Mouse (Mus musculus) hindbrain, embryonic 13.5 days (tissue): ENCODE measurements around the gene Tenm2. TPM values are rescaled to one million over a fixed set of nuclear protein-coding genes. Genes with fewer than 3 reads are reported as not detected.

Experiments
- ATAC-seq: fragments of 200-750 bp; cut with Nextera tagmentation; 2 replicates; pipeline ENCODE4 v1.8.0; 2017; ENCODE audit warnings: moderate TSS enrichment; ENCODE audit not compliant: low FRiP score
- H3K27ac ChIP-seq: fragments of 300-500 bp; sonication (generic); 2 replicates; pipeline ENCODE4 v1.5.1; 2015; ENCODE audit warnings: inconsistent platforms, mild to moderate bottlenecking, moderate library complexity
- H3K27me3 ChIP-seq: fragments of 300-500 bp; sonication (generic); 2 replicates; pipeline ENCODE4 v1.6.1; 2015; ENCODE audit warnings: mild to moderate bottlenecking, inconsistent platforms
- H3K36me3 ChIP-seq: fragments of 300-500 bp; sonication (generic); 2 replicates; pipeline ENCODE4 v1.6.1; 2015; ENCODE audit warnings: mild to moderate bottlenecking, inconsistent platforms
- H3K4me1 ChIP-seq: fragments of 300-500 bp; sonication (generic); replicated peaks from 2 replicates; pipeline ENCODE4 v1.6.1; 2015; ENCODE audit warnings: inconsistent platforms
- H3K4me2 ChIP-seq: fragments of 300-500 bp; sonication (generic); 2 replicates; pipeline ENCODE4 v1.6.1; 2015; ENCODE audit warnings: inconsistent platforms, mild to moderate bottlenecking, moderate library complexity
- H3K4me3 ChIP-seq: fragments of 300-500 bp; sonication (generic); 2 replicates; pipeline ENCODE4 v1.5.1; 2015; ENCODE audit warnings: mild to moderate bottlenecking, inconsistent platforms
- H3K9ac ChIP-seq: fragments of 300-500 bp; sonication (generic); 2 replicates; pipeline ENCODE4 v1.6.1; 2015; ENCODE audit warnings: mild to moderate bottlenecking, inconsistent platforms
- H3K9me3 ChIP-seq: fragments of 300-500 bp; sonication (generic); 2 replicates; pipeline ENCODE4 v1.6.1; 2016; ENCODE audit warnings: inconsistent platforms
- WGBS: fragments of 180-500 bp; shearing (Covaris S2); methylation state at CpG from one replicate; pipeline ENCODE4 v1.1.7; 2015; 5-methylcytosine and 5-hydroxymethylcytosine counted together
- polyA plus RNA-seq: library from polyadenylated mRNA; unstranded; fragments of >200 nt; fragmentation: Nextera tagmentation; extraction: Ambion mirVana; gene quantifications from 2 replicates; pipeline ENCODE4 v1.2.1, GENCODE M21; 2015

The Tenm2 gene
- polyA plus RNA-seq, 1 experiment from 2014 or later: 29.4 TPM

DNA sequence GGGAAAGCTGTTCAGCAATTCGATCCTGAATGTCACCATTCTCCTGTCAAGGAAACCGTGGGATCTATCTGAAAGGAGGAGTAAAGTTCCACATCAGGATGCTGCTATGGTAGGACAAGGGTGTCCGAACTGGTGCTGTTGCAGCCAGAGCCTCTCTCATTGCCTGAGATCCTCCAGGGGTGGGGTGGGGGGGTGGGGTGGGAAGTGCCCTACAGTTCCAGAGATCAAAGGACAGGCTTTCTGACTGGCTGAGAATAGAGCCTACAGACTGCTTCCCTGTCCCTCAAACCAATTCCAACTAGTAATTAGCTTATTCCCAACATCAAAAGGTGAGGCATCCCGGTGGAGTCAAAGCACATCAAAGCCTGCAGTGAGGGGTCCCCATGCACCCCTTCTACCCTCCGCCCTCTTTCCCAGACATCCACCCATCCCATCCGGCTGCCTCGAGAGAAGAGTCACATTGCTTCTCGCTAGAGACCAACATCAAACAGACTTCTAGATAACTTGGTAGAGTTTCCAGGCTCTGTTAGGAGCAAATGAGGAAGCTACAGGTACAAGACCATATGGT is 630.9 kb downstream of the Tenm2 start:
- Histone ChIP-seq H3K27ac (peak overlapping the region; percentile 35; the same call in 1 of the 2 replicates), H3K9ac (no peak overlapping the region), H3K4me2 (no peak overlapping the region), H3K36me3 (no peaks in the 10 kb centered on the region), H3K27me3 (no peaks in the 10 kb centered on the region), H3K4me3 (no peak overlapping the region), H3K4me1 (peaks cover 13% of the 10 kb centered on the region), H3K9me3 (no peaks in the 10 kb centered on the region)
- WGBS: 42% methylated on average over 8 of the region's 8 CpGs
- no peak for ATAC-seq

DNA sequence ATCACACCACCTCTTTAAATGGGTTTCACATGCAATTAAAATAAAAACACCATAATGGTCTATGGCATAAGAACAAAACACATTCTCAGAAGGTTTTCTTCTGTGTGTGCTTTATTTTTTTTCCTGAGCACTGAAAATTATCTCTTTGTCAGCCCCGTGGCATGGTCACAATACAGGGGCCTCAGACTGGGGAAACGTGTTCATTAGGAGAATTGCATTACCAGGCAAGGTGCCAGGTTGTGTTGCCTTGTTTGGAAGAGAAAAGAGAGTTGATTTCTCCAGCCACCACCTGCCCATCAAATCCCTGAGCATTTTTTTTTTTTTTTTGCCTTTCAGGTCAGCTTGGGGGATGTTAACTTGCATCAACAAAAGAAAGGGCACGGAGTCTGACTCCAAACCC is 631.5 kb downstream of the Tenm2 start:
- Histone ChIP-seq H3K4me3 (no peak overlapping the region), H3K9ac (no peak overlapping the region), H3K4me1 (peaks cover 13% of the 10 kb centered on the region), H3K9me3 (no peaks in the 10 kb centered on the region), H3K36me3 (no peaks in the 10 kb centered on the region), H3K4me2 (no peak overlapping the region), H3K27me3 (no peaks in the 10 kb centered on the region), H3K27ac (peak overlapping the region; percentile 35; the same call in 1 of the 2 replicates)
- ATAC-seq: no peak
- 29% methylated on average over 3 of the region's 3 CpGs for WGBS

DNA sequence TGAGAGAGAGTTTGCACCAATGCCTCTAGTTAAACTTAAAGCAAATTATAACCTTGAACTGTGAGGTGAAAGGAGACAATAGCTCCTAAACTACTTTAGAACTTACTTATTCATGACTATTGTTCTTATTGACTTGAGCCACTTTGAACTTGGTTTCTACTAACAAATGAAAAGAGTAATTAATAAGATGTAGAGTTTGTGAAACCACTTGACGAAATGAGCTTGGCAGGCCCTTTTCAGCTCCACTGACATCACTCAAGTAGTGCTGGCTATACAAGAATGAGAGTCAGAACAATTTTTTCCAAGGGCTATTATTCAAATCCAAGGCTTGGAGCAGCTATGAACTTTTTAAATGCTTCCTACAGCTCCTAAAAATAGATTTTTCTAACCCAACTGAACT is 643.3 kb downstream of the Tenm2 start:
- Histone ChIP-seq H3K9ac (no peak overlapping the region), H3K4me2 (no peak overlapping the region), H3K27me3 (no peaks in the 10 kb centered on the region), H3K36me3 (no peaks in the 10 kb centered on the region), H3K4me1 (peaks cover 9% of the 10 kb centered on the region), H3K4me3 (no peak overlapping the region), H3K27ac (no peak overlapping the region), H3K9me3 (no peaks in the 10 kb centered on the region)
- ATAC-seq: no peak
- 53% methylated on average over 1 of the region's 1 CpGs for WGBS

DNA sequence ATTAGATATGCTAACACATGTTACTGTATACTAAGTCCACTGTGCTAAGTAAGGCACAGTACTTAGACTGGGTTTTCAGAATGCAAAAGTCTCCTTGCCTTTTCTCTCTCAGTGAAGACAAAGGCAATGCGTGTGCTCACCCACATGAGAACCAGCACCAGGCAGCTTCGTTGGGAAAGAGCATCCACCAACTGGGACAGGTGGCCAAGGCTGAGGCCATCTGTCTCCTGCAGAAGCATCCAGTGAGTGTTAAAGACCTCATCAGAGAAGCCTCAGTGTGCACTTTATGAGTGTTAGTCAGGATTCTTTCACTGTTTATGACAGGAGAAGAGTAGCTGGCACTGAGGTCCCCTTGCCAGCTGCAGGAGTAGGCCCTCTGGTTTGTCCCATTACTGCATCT is 669.6 kb downstream of the Tenm2 start:
- H3K36me3 ChIP-seq: no peaks in the 10 kb centered on the region
- H3K27ac ChIP-seq: peak overlapping the region; percentile 5; the same call in 1 of the 2 replicates
- WGBS: 72% methylated on average over 2 of the region's 2 CpGs
- no peaks in the 10 kb centered on the region for H3K9me3 ChIP-seq
- no peak; the same call in 1 of the 2 replicates for ATAC-seq
- H3K27me3 ChIP-seq: no peaks in the 10 kb centered on the region
- no peak overlapping the region for H3K4me2 ChIP-seq
- no peak overlapping the region for H3K4me3 ChIP-seq
- H3K9ac ChIP-seq: no peak overlapping the region
- H3K4me1 ChIP-seq: peaks cover 4% of the 10 kb centered on the region; the same call in 1 of the 2 replicates

DNA sequence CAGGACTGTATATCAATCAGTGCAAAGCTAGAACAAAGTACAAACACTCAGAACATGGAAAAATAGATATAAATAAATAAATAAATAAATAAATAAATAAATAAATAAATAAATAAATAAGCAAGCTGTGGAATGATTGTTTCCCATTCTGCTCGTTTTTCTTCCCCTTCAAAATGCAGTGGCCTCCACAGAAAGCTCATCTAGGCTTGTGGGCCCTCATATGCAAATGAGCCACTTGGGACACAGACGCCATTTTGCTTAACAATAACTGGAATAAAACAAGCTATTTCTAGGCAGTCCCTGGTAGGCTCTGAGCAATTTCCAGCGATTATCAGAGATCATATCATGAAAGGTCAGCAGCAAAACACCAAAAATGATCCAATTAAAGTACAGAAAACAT is 672.9 kb downstream of the Tenm2 start:
- WGBS: 53% methylated on average over 3 of the region's 3 CpGs

DNA sequence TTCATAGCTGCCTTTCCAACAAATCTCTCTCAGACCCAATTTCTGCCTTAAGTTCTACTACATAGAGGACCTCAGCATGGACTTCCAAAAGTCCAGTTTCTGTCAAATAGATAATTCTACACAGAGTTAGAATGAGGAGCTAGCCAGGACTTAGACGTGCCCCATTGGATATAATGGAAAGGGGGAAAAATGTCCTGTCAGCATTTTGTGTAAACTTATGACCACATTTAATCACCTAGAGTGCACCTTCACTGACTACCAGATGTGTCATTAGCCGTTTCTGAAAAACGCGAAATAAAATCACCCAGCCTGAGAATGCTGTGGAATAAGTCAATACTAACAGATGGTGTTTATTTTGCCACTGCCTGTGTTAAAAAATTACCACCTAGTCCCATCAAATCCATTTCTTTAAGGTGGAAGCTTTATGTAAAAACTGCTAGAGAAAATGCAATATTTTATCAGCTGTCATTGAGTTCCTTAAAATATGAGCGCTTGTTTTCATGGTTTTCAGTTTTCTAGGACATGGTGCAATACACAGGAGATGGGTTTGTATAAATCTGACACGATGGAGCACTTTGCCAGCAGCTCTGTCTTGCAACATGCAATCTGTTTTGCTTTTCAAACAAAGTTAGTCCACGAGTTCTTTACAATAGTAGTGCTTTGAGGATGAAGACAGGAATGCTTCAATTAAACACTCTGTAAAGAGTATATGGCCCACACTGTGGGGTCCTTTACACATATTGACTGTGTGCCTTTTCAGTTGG is 674.8 kb downstream of the Tenm2 start:
- H3K4me1 ChIP-seq: no peaks in the 10 kb centered on the region
- no peak overlapping the region for H3K27ac ChIP-seq
- H3K9ac ChIP-seq: no peak overlapping the region
- no peak overlapping the region for H3K4me3 ChIP-seq
- ATAC-seq: no peak
- H3K36me3 ChIP-seq: no peaks in the 10 kb centered on the region
- 75% methylated on average over 7 of the region's 7 CpGs for WGBS
- H3K4me2 ChIP-seq: no peak overlapping the region
- H3K9me3 ChIP-seq: no peaks in the 10 kb centered on the region
- H3K27me3 ChIP-seq: no peaks in the 10 kb centered on the region

More for the DNA sequence above, 672.9 kb downstream of the Tenm2 start:
- H3K27me3 ChIP-seq: no peaks in the 10 kb centered on the region
- ATAC-seq: no peak
- H3K36me3 ChIP-seq: no peaks in the 10 kb centered on the region
- no peak overlapping the region for H3K4me2 ChIP-seq
- H3K9me3 ChIP-seq: no peaks in the 10 kb centered on the region
- H3K4me1 ChIP-seq: peaks cover 4% of the 10 kb centered on the region; the same call in 1 of the 2 replicates
- no peak overlapping the region for H3K4me3 ChIP-seq
- no peak overlapping the region for H3K27ac ChIP-seq
- H3K9ac ChIP-seq: no peak overlapping the region

DNA sequence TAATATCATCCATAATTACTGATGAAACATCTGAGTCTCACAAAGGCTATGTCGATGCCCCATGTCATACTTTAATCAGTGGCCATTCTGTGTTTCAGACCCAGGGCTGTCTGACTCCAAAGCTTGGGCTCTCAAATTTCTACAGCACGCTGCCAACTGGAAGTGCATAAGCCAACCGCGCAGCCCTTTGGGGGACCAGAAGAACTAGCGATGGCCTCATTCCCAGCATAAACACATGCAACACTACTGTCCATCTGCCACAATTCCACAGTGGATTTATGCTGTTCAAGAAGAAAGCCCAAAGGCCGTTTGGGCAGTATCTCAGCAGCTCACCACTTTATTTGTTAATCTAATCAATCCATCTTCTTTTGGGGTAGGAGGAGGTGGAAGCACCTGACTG is 678.4 kb downstream of the Tenm2 start:
- H3K9me3 ChIP-seq: no peaks in the 10 kb centered on the region
- ATAC-seq: no peak
- no peak overlapping the region for H3K27ac ChIP-seq
- no peak overlapping the region for H3K4me2 ChIP-seq
- no peak overlapping the region for H3K4me3 ChIP-seq
- H3K4me1 ChIP-seq: peaks cover 13% of the 10 kb centered on the region
- H3K9ac ChIP-seq: no peak overlapping the region
- no peaks in the 10 kb centered on the region for H3K27me3 ChIP-seq
- H3K36me3 ChIP-seq: no peaks in the 10 kb centered on the region
- 75% methylated on average over 6 of the region's 6 CpGs for WGBS

DNA sequence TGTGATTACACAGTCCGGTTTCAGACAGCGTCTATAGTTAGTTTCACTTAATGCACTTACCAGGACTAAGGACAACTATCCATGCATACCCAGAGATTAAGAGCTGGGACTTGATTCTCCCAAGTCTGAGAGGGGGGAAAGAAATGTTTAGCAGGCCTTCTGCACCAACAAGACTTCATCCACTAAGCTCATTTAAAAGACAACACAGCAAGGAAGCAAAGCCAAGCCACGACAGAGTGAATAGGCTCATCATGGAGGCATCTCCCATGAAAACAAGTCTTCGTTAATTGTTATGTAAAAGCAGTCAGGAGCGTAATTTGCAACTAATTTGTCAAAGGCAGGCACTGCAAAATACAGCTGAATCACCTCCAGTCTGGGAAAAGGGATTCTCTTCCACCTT is 682.5 kb downstream of the Tenm2 start:
- no peak overlapping the region for H3K4me2 ChIP-seq
- no peaks in the 10 kb centered on the region for H3K36me3 ChIP-seq
- 0 out of 2 replicates have a peak overlapping the region, but pooled peaks have one; percentile 25 for H3K27ac ChIP-seq
- no peaks in the 10 kb centered on the region for H3K27me3 ChIP-seq
- no peak overlapping the region for H3K4me3 ChIP-seq
- WGBS: 24% methylated on average over 5 of the region's 5 CpGs
- H3K9me3 ChIP-seq: no peaks in the 10 kb centered on the region
- H3K4me1 ChIP-seq: peaks cover 27% of the 10 kb centered on the region
- no peak for ATAC-seq
- H3K9ac ChIP-seq: no peak overlapping the region

DNA sequence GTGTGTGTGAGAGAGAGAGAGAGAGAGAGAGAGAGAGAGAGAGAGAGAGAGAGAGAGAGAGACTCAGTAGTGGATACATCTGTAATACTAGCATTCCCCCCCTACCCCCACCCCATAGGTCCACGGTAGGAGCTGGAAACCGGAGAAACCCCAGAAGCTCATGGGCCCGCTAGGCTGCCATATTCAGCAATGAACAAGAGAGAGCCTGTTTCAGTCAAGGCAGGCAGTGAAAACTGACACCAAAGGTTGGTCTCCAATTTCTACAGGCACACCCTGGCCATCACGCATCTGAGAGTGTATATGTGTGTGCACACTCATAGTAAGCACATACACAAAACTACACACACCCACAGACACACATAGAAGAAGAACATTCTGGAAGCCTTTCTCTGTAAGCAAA is 685.1 kb downstream of the Tenm2 start:
- Histone ChIP-seq H3K4me1 (peaks cover 30% of the 10 kb centered on the region), H3K36me3 (no peaks in the 10 kb centered on the region), H3K4me3 (no peak overlapping the region), H3K9ac (no peak overlapping the region), H3K4me2 (no peak overlapping the region), H3K27ac (no peak overlapping the region), H3K9me3 (no peaks in the 10 kb centered on the region), H3K27me3 (no peaks in the 10 kb centered on the region)
- WGBS: 73% methylated on average over 4 of the region's 4 CpGs
- ATAC-seq: no peak

DNA sequence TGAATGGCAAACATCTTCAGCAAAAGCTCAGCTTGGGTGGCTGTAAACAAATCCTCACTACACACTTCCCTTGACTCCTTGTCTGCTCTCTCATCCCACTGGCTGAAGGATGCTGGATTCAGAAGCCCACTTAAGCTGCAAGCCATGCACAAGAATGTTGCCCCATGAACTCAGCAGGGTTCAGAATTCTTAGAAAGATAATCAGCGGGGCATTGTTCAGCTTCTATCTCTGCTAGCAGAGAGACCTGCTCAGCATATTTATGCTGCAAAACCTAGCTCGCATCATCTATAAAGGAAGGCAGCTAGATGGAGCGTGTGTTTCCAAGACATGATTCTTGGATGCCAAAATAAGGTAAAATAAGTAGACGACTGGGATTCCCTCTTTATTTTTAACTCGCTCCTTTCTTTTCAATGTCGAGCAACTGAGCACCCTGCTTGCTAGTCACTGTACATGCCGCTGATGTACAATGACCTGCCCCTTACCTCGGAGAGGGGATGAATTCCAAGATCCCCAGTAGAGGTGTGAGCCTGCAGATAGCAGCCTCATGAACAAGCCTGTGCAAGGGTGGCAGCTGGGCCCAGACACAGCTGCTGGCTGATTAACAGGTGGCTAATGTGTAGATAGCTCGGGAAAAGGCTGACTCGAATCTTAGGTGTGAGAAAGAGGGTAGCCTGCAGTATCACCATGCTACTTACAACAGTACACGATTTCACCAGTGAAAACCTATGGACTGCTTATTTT is 686.2 kb downstream of the Tenm2 start:
- H3K9ac ChIP-seq: 0 out of 2 replicates have a peak overlapping the region, but pooled peaks have one; percentile 20
- H3K27me3 ChIP-seq: no peaks in the 10 kb centered on the region
- H3K27ac ChIP-seq: peak overlapping the region; percentile 66
- H3K36me3 ChIP-seq: no peaks in the 10 kb centered on the region
- H3K9me3 ChIP-seq: no peaks in the 10 kb centered on the region
- 49% methylated on average over 11 of the region's 11 CpGs for WGBS
- H3K4me1 ChIP-seq: peaks cover 30% of the 10 kb centered on the region
- no peak overlapping the region for H3K4me2 ChIP-seq
- H3K4me3 ChIP-seq: no peak overlapping the region
- ATAC-seq: no peak

DNA sequence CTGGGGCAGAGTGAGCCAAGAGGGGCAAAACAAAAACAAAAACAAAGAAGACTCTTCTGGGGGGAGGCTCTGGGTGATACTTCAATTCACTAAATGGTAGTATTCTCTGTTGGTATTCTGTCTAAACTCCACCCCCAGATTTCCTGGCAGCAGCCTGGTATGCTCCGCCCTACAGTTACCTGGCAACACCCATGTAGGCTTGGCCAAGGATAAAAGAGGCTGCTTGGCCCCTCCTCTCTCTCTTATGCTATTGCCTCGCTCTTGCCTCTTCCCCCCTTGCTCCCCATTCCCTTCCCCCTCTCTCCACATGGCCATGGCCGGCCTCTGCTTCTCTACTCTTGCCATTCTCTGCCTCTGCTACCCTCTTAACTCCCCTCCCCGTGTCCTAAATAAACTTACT is 687.6 kb downstream of the Tenm2 start:
- Histone ChIP-seq H3K4me3 (no peak overlapping the region), H3K4me1 (peaks cover 21% of the 10 kb centered on the region), H3K36me3 (no peaks in the 10 kb centered on the region), H3K9ac (no peak overlapping the region), H3K27me3 (no peaks in the 10 kb centered on the region), H3K27ac (no peak overlapping the region), H3K9me3 (no peaks in the 10 kb centered on the region), H3K4me2 (no peak overlapping the region)
- ATAC-seq: peak; percentile 61
- 55% methylated on average over 4 of the region's 4 CpGs for WGBS

DNA sequence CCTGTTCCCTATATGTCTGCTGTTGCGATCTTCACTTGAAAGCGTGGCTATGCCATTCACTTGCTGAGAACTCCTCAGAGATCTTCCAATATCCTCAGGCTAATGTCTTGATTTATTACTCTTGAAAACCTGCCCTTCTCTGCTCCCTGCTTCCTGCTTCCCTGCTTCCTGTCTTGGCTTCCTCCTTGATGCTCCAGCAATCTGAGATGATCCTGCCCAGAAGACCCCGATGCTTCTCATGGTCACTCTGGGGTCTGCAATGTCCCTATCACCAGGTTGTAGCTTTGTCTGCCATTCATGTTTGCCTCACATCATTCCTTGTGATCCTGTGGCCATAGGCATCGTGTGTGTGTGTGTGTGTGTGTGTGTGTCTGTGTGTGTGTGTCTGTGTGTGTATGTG is 697.6 kb downstream of the Tenm2 start:
- Histone ChIP-seq H3K4me2 (no peak overlapping the region), H3K4me1 (peaks cover 15% of the 10 kb centered on the region), H3K27ac (no peak overlapping the region), H3K36me3 (no peaks in the 10 kb centered on the region), H3K9me3 (no peaks in the 10 kb centered on the region), H3K9ac (no peak overlapping the region), H3K27me3 (no peaks in the 10 kb centered on the region), H3K4me3 (no peak overlapping the region)
- no peak for ATAC-seq
- WGBS: 87% methylated on average over 4 of the region's 4 CpGs
